Mouse (Mus musculus): ENCODE measurements around the gene Mrpl24.
A peak's percentile ranks its signal among the peaks of the same experiment; 100 is the strongest.

The Mrpl24 gene

GRCm38 (mm10) chr3:87910573-87911141 lies 8.6 kb upstream of the Mrpl24 start:
- peak in 1 of 2 experiments; percentile 22 for DNase-seq (ENCODE audit: low spot score in 2 of 2)

- no peak for DNase-seq (ENCODE audit: low spot score in 2 of 2)
Observed at GRCm38 (mm10) chr3:87913491-87913890, 5.8 kb upstream of the Mrpl24 start.

- no peak for DNase-seq (ENCODE audit: low spot score in 2 of 2)
Observed at GRCm38 (mm10) chr3:87913891-87914290, 5.4 kb upstream of the Mrpl24 start.

GRCm38 (mm10) chr3:87916990-87917389 lies 2.3 kb upstream of the Mrpl24 start:
- no peak for DNase-seq (ENCODE audit: low spot score in 2 of 2)

GRCm38 (mm10) chr3:87918551-87918950 lies 755 bp upstream of the Mrpl24 start:
- DNase-seq (ENCODE audit: low spot score in 2 of 2): no peak

- DNase-seq (ENCODE audit: low spot score in 2 of 2): no peak
Observed at GRCm38 (mm10) chr3:87920270-87920943, 1.1 kb downstream of the Mrpl24 start.

- DNase-seq (ENCODE audit: low spot score in 2 of 2): no peak
Observed at GRCm38 (mm10) chr3:87924996-87925395, 5.7 kb downstream of the Mrpl24 start.

DNA sequence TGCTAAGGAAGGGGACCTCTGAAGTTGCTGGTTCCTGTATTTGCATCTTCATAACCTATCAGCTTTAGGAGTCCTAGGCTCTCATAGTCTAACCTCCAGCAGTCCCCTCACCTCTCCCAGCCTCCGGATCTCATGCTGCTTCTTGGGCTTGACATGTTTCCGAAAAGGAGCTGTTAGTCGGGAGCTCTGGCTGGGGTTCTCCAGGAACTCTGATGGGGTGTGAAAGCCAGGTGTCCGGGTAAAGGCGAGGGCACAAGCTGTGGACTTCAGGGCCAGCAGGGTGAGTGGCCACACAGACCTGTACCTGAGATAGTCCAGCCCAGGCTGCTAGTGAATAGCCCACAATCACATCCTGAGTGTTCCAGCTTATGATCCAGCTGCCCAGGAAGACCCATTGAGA lies 8.1 kb downstream of the Mrpl24 start:
- DNase-seq (ENCODE audit: low spot score in 2 of 2): no peak

- DNase-seq (ENCODE audit: low spot score in 2 of 2): no peak
Observed at GRCm38 (mm10) chr3:87929341-87930077, 10.2 kb downstream of the Mrpl24 start.

DNA sequence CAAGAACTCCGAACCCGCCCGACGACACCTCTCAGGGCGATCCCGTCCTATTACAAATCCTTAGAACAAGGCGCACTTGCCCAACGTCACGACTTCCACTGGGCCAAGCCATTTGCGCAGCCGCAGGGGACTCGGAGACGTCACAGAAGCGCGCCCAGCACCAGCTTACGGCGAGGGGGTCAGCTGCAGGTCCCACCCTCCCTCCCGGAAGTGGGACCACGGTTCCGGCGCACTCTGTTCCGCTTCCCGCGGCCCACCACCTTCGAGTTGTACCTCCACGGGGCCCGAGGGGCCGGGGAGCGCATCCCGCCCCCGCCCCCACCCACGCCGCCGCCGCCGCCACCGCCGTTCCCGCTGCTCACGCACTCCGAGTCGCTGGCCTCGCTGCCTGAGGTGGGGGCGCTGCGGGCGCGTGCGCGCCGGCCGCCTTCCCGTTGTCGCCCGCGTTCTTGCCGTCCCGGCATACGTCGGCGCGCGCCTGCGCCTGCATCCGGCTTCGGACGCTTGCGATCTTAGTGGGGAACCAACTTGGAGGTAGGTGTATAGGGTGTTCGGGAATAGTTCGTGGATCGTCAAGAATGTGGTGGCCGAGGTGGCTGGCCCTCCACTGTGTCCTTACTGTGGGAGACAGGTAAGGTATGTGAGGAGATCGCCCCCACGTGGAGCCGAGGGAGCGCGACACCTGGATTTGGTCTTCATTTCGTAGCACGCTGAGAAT lies 10.9 kb downstream of the Mrpl24 start, which contains the start of the genes Isg20l2 and Rrnad1:
TSS of gene Isg20l2 (plus strand) at position 237 of the 718 bp plus-strand sequence.
TSS of gene Rrnad1 (minus strand) at position 640 of the 718 bp plus-strand sequence.
- DNase-seq (ENCODE audit: low spot score in 2 of 2): peak; percentile 91 to 94

DNA sequence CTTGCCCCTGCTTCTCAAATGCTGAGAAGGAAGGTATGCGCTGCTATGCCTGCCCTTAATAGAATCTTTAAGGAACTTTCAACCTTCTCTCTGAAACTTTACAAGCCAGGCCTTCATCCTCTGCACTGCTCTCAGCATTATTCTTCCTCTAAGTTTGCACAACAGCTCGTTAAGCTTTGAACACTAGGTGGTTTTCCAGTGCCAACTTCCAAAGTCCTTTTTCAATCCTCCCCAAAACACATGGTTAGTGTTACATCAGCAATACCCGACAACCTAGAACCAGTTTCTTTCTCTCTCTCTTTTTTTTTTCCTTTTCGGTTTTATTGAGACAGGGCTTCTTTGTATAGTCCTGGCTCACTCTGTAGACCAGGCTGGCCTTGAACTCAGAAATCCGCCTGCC lies 14.7 kb downstream of the Mrpl24 start:
- DNase-seq (ENCODE audit: low spot score in 2 of 2): no peak

DNA sequence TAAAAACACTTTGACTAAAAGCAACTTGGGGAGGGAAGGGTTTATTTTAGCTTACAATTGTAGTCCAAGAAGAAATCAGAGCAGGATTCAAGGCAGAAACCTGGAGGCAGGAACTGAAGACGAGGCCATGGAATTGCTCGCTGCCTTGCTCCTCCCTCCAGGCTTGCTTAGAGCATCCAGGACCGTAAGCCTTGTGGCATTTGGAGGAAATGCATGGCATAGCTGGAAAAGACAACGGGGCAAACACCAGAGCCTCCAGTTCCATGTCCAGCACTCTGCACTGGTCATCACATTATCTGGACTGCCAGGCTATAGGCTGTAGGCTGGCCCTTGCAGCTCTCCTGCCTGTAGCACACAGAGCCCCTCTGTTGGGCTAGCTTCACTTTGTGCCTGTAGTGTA lies 15.2 kb downstream of the Mrpl24 start:
- no peak for DNase-seq (ENCODE audit: low spot score in 2 of 2)

DNA sequence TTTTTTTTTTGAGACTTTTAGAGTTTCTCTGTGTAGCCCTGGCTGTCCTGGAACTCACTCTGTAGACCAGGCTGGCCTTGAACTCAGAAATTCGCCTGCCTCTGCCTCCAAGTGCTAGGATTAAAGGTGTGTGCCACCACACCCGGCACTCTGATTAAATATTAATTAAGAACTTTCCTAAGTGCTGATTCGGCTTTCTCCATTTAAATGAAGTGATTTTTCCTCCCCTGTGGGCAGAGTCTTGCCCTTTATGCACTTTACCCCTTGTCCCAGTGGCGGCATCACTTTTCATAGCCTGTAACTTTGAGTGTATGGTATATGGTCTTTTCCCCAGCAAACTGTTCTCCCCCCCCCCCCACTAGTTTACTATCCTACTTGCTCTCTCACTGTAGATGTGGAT lies 15.9 kb downstream of the Mrpl24 start:
- no peak for DNase-seq (ENCODE audit: low spot score in 2 of 2)

DNA sequence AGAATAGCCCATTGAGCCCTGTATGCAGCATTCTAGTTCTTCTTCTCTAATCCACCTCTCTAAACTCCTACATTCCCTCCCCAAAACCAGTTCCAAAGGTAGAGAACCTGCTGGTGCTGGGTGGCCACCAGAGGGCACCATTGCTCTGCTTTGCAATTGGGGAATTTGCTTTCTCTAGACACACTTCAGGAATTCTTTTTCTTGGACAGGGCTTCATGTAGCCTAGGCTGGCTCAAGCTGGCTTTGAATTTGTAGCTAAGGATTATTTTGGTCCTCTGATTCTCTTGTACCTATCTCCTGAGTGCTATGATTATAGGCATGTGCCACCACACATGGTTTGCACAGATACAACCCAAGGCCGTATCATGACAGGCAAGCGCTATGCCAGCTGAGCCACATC lies 16.5 kb downstream of the Mrpl24 start:
- peak in 1 of 2 experiments; percentile 52 for DNase-seq (ENCODE audit: low spot score in 2 of 2)

GRCm38 (mm10) chr3:87940611-87941010 lies 21.3 kb downstream of the Mrpl24 start:
- DNase-seq (ENCODE audit: low spot score in 2 of 2): no peak

GRCm38 (mm10) chr3:87942471-87942870 lies 23.2 kb downstream of the Mrpl24 start:
- no peak for DNase-seq (ENCODE audit: low spot score in 2 of 2)

- no peak for DNase-seq (ENCODE audit: low spot score in 2 of 2)
Observed at GRCm38 (mm10) chr3:87943586-87943985, 24.3 kb downstream of the Mrpl24 start.

DNA sequence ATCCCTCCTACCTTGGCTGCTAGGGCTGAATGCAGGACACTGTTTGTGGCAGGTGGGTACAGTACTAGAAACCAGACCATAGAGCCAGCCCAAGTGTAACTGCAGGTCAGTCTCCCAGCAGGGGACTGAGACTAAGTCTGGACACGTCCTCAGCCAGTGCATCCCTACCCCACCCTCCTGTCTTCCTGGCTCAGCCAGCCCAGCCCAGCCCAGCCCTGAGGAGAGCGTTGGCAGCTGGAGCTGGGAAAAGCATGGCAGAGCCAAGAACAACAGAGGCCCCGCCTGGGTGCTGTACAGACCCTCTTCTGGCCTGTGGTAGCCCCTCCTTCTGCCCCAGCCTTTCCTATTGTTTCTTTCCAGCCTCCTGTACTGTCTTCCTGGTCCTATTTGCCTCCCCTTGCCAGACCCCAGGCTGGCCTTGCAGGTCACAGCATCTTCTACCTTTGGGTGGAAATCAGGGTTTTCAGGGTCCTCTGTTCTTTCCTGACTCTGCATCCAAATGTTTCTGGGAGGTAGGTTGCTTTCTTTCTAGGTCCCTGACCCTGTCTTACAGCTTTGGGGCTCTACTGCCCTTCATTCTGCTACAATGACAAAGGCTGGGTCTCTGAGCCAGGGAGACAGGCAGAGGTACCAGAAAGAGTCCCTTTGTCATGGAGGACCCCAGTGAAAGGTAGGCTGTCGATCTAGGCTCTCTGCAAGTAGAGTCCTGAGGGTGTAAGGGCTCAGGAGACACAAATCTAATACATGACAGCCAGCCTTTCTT lies 25.7 kb downstream of the Mrpl24 start:
- DNase-seq (ENCODE audit: low spot score in 2 of 2): no peak

- DNase-seq (ENCODE audit: low spot score in 2 of 2): no peak
Observed at GRCm38 (mm10) chr3:87945781-87946540, 26.7 kb downstream of the Mrpl24 start.

GRCm38 (mm10) chr3:87946541-87946860 lies 27.2 kb downstream of the Mrpl24 start:
- DNase-seq (ENCODE audit: low spot score in 2 of 2): no peak
